Mouse (Mus musculus): Measurements from ENCODE around the gene Olfr159. TPM values are rescaled to one million over a fixed set of nuclear protein-coding genes. Genes with fewer than 3 reads are reported as not detected.
"Not testable (repeated sequence)": the region's sequence is repeated elsewhere in the genome, so short reads cannot be mapped to it uniquely, and the experiment has no call there.

The Olfr159 gene
- not detected for total RNA-seq (2021)

- intact Hi-C loops (cut with DNase I) = no loop called here
- no peak for DNase-seq
These were observed at the start of gene Olfr159 for GRCm38 (mm10) chr4:43770909-43771308. Olfr159 (minus strand) TSS chr4:43771009.

GRCm38 (mm10) chr4:43798936-43799335 lies 28.1 kb upstream of the Olfr159 start:
- intact Hi-C loops (cut with DNase I) = no loop called here

GRCm38 (mm10) chr4:43795844-43796243 lies 25.0 kb upstream of the Olfr159 start:
- intact Hi-C loops (cut with DNase I); DNase-seq: not testable (repeated sequence)

More at GRCm38 (mm10) chr4:43798936-43799335, 28.1 kb upstream of the Olfr159 start:
- no peak for DNase-seq

DNA sequence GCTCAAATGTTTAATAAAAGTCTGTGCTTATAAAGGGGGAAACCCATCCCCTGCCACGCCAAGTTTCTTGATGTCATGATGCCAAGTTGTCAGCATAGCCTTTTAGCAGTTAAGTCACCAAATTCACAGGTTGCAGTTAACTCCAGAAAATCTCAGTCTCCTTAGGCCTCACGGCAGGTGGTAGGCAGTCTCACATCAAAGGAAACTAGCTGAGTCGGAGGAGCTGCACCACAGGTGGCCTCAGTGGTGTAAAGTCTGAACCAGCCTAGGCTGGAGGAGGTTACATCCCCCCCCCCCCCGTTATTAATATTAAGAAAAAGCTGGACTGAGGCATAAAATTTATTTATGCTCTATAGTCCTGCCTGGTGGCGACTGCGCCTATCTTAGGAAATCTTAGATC lies 24.5 kb upstream of the Olfr159 start:
- no peak for DNase-seq
- intact Hi-C loops (cut with DNase I) = no loop called here

DNA sequence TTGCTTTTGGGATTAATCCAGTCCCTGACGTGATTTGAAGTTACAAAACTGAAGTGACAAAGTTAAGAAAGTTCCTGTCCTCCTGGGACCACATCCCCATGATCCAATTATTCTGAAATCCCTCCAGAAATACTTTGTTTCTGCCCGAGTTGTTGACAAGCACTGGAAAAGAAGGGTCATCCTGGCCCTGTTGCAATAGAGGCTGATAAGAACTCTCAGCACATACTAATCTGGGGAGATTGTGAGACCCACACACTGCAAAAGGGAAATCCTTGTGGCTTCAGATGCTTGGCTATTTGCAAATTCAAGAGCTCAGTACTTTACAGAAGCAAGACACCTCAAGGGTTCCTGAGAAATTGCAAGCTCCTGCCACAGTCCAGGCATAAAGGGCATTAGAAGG lies 1.5 kb upstream of the Olfr159 start:
- intact Hi-C loops (cut with DNase I) = no loop called here
- peak in 1 of 2 experiments; percentile 30 for DNase-seq

GRCm38 (mm10) chr4:43771626-43772025 lies 817 bp upstream of the Olfr159 start:
- intact Hi-C loops (cut with DNase I) = no loop called here
- DNase-seq = peak; percentile 7 to 26

- no peak for DNase-seq
- intact Hi-C loops (cut with DNase I) = no loop called here
These were observed 1.4 kb downstream of the Olfr159 start for GRCm38 (mm10) chr4:43769374-43769773.

- intact Hi-C loops (cut with DNase I) = no loop called here
These were observed 2.5 kb downstream of the Olfr159 start for GRCm38 (mm10) chr4:43768341-43768740.

GRCm38 (mm10) chr4:43763410-43763809 lies 7.4 kb downstream of the Olfr159 start:
- peak; percentile 64 to 80 for DNase-seq
- intact Hi-C loops (cut with DNase I) = loop anchor here (2.0 to 5.0 kb wide), 2 partner anchors 39 to 219 kb away; partner anchors contain the start of gene Ccin

More at GRCm38 (mm10) chr4:43768341-43768740, 2.5 kb downstream of the Olfr159 start:
- DNase-seq = no peak

DNA sequence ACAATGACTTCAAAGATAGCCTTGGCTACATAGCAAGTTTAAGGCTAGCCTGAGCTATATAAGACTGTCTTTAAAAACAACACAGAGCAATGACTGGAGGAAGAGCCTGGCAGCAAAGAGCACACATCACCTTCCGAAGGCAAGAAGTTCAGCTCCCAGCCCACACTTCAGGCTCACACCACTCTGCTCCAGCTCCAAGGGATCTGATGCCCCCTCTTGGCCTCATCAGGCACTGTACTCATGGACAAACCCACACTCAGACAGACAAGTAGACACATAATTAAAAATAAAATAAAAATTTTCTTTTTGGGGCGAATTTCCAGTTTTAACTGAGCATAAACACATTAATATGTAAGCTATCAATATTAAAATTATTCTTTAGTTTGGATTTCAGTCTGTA lies 9.5 kb downstream of the Olfr159 start:
- no peak for DNase-seq
- intact Hi-C loops (cut with DNase I) = loop anchor here (5.0 kb wide), 1 partner anchor 221 kb away; the partner anchor contains the start of gene Ccin

DNA sequence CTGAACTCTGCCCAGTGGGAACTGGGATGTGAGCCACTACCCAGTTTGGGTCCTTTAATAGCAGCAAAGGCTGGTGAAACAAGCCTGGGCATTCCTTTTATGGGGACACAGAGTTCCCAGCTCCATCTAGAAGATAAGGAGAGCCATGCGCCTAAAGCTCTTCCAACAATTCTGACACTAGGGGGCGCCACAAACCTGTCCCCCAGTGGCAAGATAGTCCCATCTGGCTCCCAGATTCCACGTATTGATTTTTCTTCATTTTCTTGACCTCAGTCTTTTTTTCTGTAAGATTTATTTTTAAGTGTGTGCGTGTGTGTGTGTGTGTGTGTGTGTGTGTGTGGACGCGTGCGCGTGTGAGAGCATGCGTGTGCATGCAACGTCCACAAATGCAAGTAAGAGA lies 10.3 kb downstream of the Olfr159 start:
- intact Hi-C loops (cut with DNase I) = loop anchor here (5.0 kb wide), 1 partner anchor 222 kb away; the partner anchor contains the start of gene Ccin
- peak in 1 of 2 experiments; percentile 57 for DNase-seq

DNA sequence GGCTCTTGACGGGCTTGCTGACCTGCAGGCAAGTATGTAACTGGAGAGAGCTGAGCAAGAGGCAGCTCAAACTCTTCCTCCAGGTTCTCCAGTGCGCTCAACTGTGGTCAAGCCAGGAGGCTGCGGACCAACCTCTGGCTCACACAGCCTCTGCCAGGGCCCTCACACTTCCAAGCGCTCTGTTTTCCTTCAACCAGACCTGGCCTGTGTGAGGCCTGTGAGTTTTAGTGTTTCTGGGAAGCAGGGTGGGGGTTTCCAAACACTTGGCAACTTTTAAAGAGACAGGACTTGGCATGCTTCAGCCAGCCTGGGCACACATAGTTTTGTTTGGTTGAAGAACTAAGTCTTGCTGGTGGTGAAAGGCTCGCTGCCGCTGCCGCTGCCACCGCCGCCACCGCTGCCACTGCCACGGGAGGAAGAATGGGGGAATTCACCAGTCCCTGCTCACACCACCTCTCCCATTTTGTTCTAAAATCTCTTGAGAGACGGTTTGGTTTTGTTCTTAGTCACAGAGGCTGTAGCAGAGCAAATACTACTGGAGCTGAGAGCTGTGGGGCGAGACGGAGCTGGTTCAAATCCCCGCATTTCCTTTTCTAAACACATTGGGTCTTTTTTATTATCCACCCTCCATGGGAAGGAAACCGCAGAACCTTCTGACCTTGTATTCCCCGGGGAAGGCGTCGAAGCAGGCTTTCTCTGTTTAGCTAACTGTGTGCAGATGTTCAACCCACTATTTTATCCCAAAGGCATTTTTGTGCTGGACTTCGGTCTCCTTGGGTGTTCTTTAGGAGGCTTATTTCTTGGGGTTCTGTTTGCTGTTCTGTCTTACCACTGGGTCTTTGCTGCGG lies 11.0 kb downstream of the Olfr159 start:
- intact Hi-C loops (cut with DNase I) = loop anchor here (5.0 kb wide), 1 partner anchor 223 kb away; the partner anchor contains the start of gene Ccin
- peak in 1 of 2 experiments; percentile 57 for DNase-seq

DNA sequence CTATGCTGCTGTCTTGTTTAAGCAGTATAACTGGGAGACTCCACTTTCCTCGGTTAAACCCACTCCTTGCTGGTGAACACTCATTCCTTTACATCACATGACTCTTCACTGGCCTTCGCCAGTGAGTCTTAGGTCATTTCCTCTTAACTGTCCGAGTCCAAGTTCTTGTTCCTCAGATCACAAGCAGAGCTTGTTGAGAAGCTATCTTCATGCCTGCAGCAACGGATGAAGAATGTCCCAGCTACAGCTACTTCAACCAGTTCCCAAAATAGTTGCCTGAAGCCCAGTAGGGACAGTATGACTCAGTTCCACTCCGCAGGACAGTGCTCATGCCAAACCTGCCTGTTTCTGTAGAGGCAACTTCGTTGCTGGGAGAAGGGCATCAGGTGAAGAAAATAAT lies 13.6 kb downstream of the Olfr159 start:
- intact Hi-C loops (cut with DNase I) = no loop called here
- peak; percentile 36 to 53 for DNase-seq

DNA sequence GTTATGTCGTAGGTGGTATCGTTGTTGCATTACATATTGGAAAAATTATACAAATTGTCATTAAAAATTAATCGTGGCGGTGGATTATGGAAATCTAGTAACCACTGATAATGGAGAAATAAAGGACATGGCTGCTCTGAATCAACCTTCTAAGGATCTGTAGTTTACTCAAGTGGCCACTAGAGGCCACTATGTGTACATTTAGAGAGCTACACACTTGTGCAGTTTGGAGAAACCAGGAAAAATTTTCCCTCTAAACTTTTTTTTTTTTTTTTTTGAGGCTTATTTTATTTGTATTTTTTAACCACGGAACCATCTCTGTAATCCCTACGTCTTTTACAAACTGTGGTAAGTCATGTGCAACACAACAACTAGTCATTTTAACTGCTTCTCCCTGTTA lies 25.6 kb downstream of the Olfr159 start:
- DNase-seq = peak; percentile 38 to 56
- intact Hi-C loops (cut with DNase I) = loop anchor here (1.0 kb wide), 2 partner anchors 75 to 116 kb away; no protein-coding TSS in a partner anchor

DNA sequence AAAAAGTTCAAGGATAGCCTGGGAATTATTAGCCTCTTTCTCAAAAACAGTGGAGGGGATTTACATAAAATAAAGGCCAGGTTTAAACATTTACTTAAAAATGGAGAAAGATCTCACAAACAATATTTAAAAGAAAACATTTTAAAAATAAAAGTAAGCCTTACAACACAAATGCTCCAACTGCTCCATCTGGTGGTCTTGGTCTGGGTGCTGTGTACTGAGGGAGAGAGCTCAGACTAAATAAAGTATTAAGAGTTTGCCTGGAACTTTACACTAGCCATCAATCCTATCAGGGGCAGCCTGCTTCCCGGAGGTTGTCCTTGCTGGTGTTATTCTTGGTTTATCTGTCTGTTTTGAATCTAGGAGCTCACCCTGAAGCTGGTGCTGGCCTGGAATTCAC lies 27.7 kb downstream of the Olfr159 start:
- DNase-seq = peak in 1 of 2 experiments; percentile 54
- intact Hi-C loops (cut with DNase I) = loop anchor here (1.0 kb wide), 1 partner anchor 19 kb away; no protein-coding TSS in a partner anchor

DNA sequence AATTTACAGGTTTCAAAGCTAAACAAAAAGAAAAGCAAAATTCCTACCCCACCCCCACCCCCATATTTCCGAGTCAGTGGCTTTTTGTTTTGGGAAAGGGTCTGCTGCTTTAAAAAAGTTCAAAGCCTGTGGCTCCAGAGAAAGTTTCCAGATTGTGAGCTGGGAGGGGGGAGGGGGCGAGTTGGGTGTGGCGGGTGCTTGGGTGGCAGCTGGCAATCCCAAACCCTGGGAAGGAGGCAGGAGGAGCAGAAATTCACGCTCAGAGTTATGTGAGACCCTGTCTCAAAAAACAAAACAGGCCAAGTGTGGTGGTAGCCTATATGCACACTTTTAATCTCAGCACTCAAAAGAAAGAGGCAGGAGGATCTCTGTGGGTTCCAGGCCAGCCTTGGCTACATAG lies 28.2 kb downstream of the Olfr159 start:
- DNase-seq = no peak
- intact Hi-C loops (cut with DNase I) = loop anchor here (1.0 kb wide), 1 partner anchor 18 kb away; no protein-coding TSS in a partner anchor

- intact Hi-C loops (cut with DNase I) = no loop called here
- no peak for DNase-seq
These were observed 29.3 kb downstream of the Olfr159 start for GRCm38 (mm10) chr4:43741526-43741925.

- intact Hi-C loops (cut with DNase I) = no loop called here
- DNase-seq = no peak
These were observed 31.7 kb downstream of the Olfr159 start for GRCm38 (mm10) chr4:43738989-43739674.

- no peak for DNase-seq
- intact Hi-C loops (cut with DNase I) = no loop called here
These were observed 33.7 kb downstream of the Olfr159 start for GRCm38 (mm10) chr4:43737144-43737543.

DNA sequence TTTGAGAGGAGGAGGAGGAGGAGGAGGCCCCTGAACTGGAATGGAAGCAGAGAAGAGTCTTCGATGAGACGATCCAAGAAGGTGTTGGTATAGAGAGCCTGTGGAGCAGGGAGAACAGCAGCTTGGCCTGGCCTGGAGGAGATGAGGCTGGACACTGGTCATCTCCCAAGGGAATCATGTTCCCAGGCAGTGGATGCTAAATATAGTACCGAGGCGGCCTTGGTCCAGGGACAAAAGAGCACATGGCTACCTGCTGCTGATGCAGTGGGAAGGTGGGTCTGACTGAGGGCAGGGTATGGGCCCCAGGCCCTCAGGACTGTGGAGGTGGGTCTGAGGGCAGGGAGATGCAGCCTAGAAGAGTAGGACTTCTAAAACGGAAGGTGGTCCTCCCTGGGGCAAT lies 37.6 kb downstream of the Olfr159 start:
- intact Hi-C loops (cut with DNase I) = no loop called here
- peak in 1 of 2 experiments; percentile 48 for DNase-seq

DNA sequence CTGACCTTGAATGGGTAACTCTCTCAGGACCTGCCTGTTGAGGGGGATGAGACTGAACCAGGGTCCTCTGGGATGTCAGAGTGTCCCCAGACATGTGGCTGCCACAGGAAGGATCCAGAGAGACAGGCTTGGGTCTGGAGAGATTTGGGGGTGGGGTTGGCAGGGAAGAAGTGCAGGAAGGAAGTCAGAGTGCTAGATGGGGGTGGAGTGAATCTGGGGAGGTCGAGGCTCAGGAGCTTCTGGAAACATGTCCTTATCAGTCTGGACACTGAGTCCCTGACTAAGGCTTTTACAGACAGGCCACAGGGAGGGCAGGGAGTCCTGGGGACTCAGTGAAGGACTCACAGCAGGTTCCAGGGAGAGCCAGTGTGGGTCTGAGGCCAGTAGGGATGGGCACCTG lies 38.6 kb downstream of the Olfr159 start:
- intact Hi-C loops (cut with DNase I) = no loop called here
- no peak for DNase-seq
